Mouse (Mus musculus) heart, embryonic 14.5 days (tissue): ENCODE measurements around the gene Sox15. TPM values are rescaled to one million over a fixed set of nuclear protein-coding genes. Genes with fewer than 3 reads are reported as not detected.
A peak's percentile ranks its signal among the peaks of the same experiment; 100 is the strongest.

Experiments used
- ATAC-seq: fragments of 200-750 bp; cut with Nextera tagmentation; 2 replicates; pipeline ENCODE4 v1.8.0; 2017; ENCODE audit warnings: low read depth, moderate TSS enrichment; ENCODE audit not compliant: insufficient number of reproducible peaks, insufficient read depth, low FRiP score
- H3K27ac ChIP-seq, 2 experiments: fragments of 200-500 bp in 1 of 2; fragments of 300-500 bp in 1 of 2; sonication (generic) in 1 of 2; replicated peaks in 1 of 2; 2 replicates each; pipeline ENCODE4 v1.5.1; 2012 to 2014; ENCODE audit warnings: low read depth in 2 of 2, low read length in 2 of 2, control low read depth in 1 of 2, mild to moderate bottlenecking in 1 of 2, mixed read lengths in 1 of 2; ENCODE audit not compliant: control insufficient read depth in 1 of 2, insufficient read depth in 1 of 2
- H3K27me3 ChIP-seq: fragments of 300-500 bp; sonication (generic); 2 replicates; pipeline ENCODE4 v1.6.1; 2014; ENCODE audit warnings: mild to moderate bottlenecking, low read length, control low read depth; ENCODE audit not compliant: control insufficient read depth, insufficient read depth
- H3K36me3 ChIP-seq: fragments of 300-500 bp; sonication (generic); 2 replicates; pipeline ENCODE4 v1.6.1; 2014; ENCODE audit warnings: mild to moderate bottlenecking, control low read depth, low read length, mixed read lengths; ENCODE audit not compliant: control insufficient read depth, insufficient read depth
- H3K4me1 ChIP-seq, 2 experiments: fragments of 200-500 bp in 1 of 2; fragments of 300-500 bp in 1 of 2; sonication (generic) in 1 of 2; 2 replicates each; pipeline ENCODE4 v1.6.1; 2012 to 2014; ENCODE audit warnings: low read length in 2 of 2, control low read depth in 1 of 2, mixed read lengths in 1 of 2; ENCODE audit not compliant: control insufficient read depth in 2 of 2, insufficient read depth in 2 of 2
- H3K4me2 ChIP-seq: fragments of 300-500 bp; sonication (generic); 2 replicates; pipeline ENCODE4 v1.6.1; 2014; ENCODE audit warnings: mild to moderate bottlenecking, low read length
- H3K4me3 ChIP-seq, 2 experiments: fragments of 200-500 bp in 1 of 2; fragments of 300-500 bp in 1 of 2; sonication (generic) in 1 of 2; 2 replicates each; pipeline ENCODE4 v1.5.1; 2012 to 2014; ENCODE audit warnings: low read length in 2 of 2, mild to moderate bottlenecking in 2 of 2, control low read depth in 1 of 2, low read depth in 1 of 2, moderate library complexity in 1 of 2; ENCODE audit not compliant: control insufficient read depth in 1 of 2, insufficient read depth in 1 of 2
- H3K9ac ChIP-seq: fragments of 300-500 bp; sonication (generic); 2 replicates; pipeline ENCODE4 v1.6.1; 2014; ENCODE audit warnings: mild to moderate bottlenecking, low read length
- H3K9me3 ChIP-seq: fragments of 300-500 bp; sonication (generic); 2 replicates; pipeline ENCODE4 v1.6.1; 2016; ENCODE audit warnings: low read length, control low read depth; ENCODE audit not compliant: control insufficient read depth
- WGBS: fragments of 180-500 bp; shearing (Covaris S2); extraction: QIAGEN DNeasy Blood & Tissue Kit; methylation state at CpG from one replicate; pipeline ENCODE4 v1.1.7; 2014; 5-methylcytosine and 5-hydroxymethylcytosine counted together
- polyA plus RNA-seq: library from polyadenylated mRNA; unstranded; fragments of >200 nt; fragmentation: Nextera tagmentation; extraction: Ambion mirVana; gene quantifications from 2 replicates; pipeline ENCODE4 v1.2.1, GENCODE M21; 2014

The Sox15 gene
- polyA plus RNA-seq, 1 experiment from 2014 or later: not detected

- H3K9me3 ChIP-seq: no peaks in the 10 kb centered on the region
- no peak for ATAC-seq
- H3K36me3 ChIP-seq: peaks cover 98% of the 10 kb centered on the region
- H3K4me3 ChIP-seq: no peak overlapping the region
- 79% methylated on average over 5 of the region's 5 CpGs for WGBS
- no peaks in the 10 kb centered on the region for H3K27me3 ChIP-seq
- no peaks in the 10 kb centered on the region for H3K4me1 ChIP-seq
- H3K4me2 ChIP-seq: no peak overlapping the region
- H3K9ac ChIP-seq: no peak overlapping the region
- no peak overlapping the region for H3K27ac ChIP-seq
Measured at GRCm38 (mm10) chr11:69645860-69646259, 9.3 kb upstream of the Sox15 start.

GRCm38 (mm10) chr11:69653399-69653798 is 1.7 kb upstream of the Sox15 start:
- H3K27me3 ChIP-seq: no peaks in the 10 kb centered on the region
- H3K4me3 ChIP-seq: no peak overlapping the region
- ATAC-seq: no peak
- no peak overlapping the region for H3K27ac ChIP-seq
- H3K4me1 ChIP-seq: peaks cover 2 to 8% of the 10 kb centered on the region in 2 experiments; a peak in 3 of 4 replicates
- H3K4me2 ChIP-seq: no peak overlapping the region
- no peaks in the 10 kb centered on the region for H3K9me3 ChIP-seq
- WGBS: 54% methylated on average over 5 of the region's 5 CpGs
- H3K9ac ChIP-seq: no peak overlapping the region
- peaks cover 89% of the 10 kb centered on the region for H3K36me3 ChIP-seq

- no peak overlapping the region for H3K4me2 ChIP-seq
- H3K4me1 ChIP-seq: peaks cover 2 to 8% of the 10 kb centered on the region in 2 experiments; a peak in 3 of 4 replicates
- peaks cover 84% of the 10 kb centered on the region for H3K36me3 ChIP-seq
- H3K9ac ChIP-seq: no peak overlapping the region
- no peaks in the 10 kb centered on the region for H3K27me3 ChIP-seq
- H3K4me3 ChIP-seq: no peak overlapping the region
- no peaks in the 10 kb centered on the region for H3K9me3 ChIP-seq
- no peak for ATAC-seq
- 43% methylated on average over 9 of the region's 9 CpGs for WGBS
- peak overlapping the region in 1 of 2 experiments; percentile 16; a peak in 1 of 4 replicates for H3K27ac ChIP-seq
Measured at GRCm38 (mm10) chr11:69654760-69655159, 354 bp upstream of the Sox15 start.

- Histone ChIP-seq H3K4me3 (no peak overlapping the region), H3K9ac (no peak overlapping the region), H3K4me1 (peaks cover 2 to 12% of the 10 kb centered on the region in 2 experiments; a peak in 3 of 4 replicates), H3K27ac (no peak overlapping the region), H3K36me3 (peaks cover 77% of the 10 kb centered on the region), H3K4me2 (no peak overlapping the region), H3K27me3 (no peaks in the 10 kb centered on the region), H3K9me3 (no peaks in the 10 kb centered on the region)
- ATAC-seq: no peak
- WGBS: 72% methylated on average over 5 of the region's 5 CpGs
Measured at GRCm38 (mm10) chr11:69656065-69656455, 946 bp downstream of the Sox15 start.

GRCm38 (mm10) chr11:69656617-69657461 is 1.7 kb downstream of the Sox15 start:
- no peak for ATAC-seq
- Histone ChIP-seq H3K4me3 (no peak overlapping the region), H3K9ac (no peak overlapping the region), H3K9me3 (no peaks in the 10 kb centered on the region), H3K4me2 (no peak overlapping the region), H3K27ac (no peak overlapping the region), H3K4me1 (peaks cover 4 to 19% of the 10 kb centered on the region in 2 experiments), H3K36me3 (peaks cover 69% of the 10 kb centered on the region), H3K27me3 (no peaks in the 10 kb centered on the region)
- WGBS: 76% methylated on average over 10 of the region's 10 CpGs

- no peaks in the 10 kb centered on the region for H3K27me3 ChIP-seq
- peaks cover 63% of the 10 kb centered on the region for H3K36me3 ChIP-seq
- no peak for ATAC-seq
- no peak overlapping the region for H3K4me2 ChIP-seq
- peaks cover 4 to 19% of the 10 kb centered on the region in 2 experiments for H3K4me1 ChIP-seq
- no peak overlapping the region for H3K4me3 ChIP-seq
- no peak overlapping the region for H3K9ac ChIP-seq
- no peaks in the 10 kb centered on the region for H3K9me3 ChIP-seq
- no peak overlapping the region for H3K27ac ChIP-seq
- 83% methylated on average over 15 of the region's 15 CpGs for WGBS
Measured at GRCm38 (mm10) chr11:69657462-69657881, 2.4 kb downstream of the Sox15 start.

GRCm38 (mm10) chr11:69661221-69661881 is 6.2 kb downstream of the Sox15 start:
- ATAC-seq: no peak
- H3K36me3 ChIP-seq: peaks cover 66% of the 10 kb centered on the region
- no peaks in the 10 kb centered on the region for H3K27me3 ChIP-seq
- peak overlapping the region; percentile 57 to 85 for H3K4me3 ChIP-seq
- H3K4me2 ChIP-seq: peak overlapping the region; percentile 68
- WGBS: 64% methylated on average over 3 of the region's 3 CpGs
- H3K9me3 ChIP-seq: no peaks in the 10 kb centered on the region
- H3K27ac ChIP-seq: peak overlapping the region; percentile 91 to 99
- peak overlapping the region; percentile 78 for H3K9ac ChIP-seq
- peaks cover 8 to 20% of the 10 kb centered on the region in 2 experiments for H3K4me1 ChIP-seq
